Mouse (Mus musculus) liver, embryonic 15.5 days (tissue): ENCODE measurements around the gene Ccdc97. TPM values are rescaled to one million over a fixed set of nuclear protein-coding genes. Genes with fewer than 3 reads are reported as not detected.

Experiments
- ATAC-seq: fragments of 200-750 bp; cut with Nextera tagmentation; 2 replicates; pipeline ENCODE4 v1.8.0; 2017; ENCODE audit warnings: moderate number of reproducible peaks, mild to moderate bottlenecking, moderate library complexity; ENCODE audit not compliant: insufficient read depth
- H3K27ac ChIP-seq: fragments of 300-500 bp; sonication (generic); replicated peaks from 2 replicates; pipeline ENCODE4 v1.5.1; 2015; ENCODE audit warnings: mild to moderate bottlenecking, inconsistent platforms
- H3K27me3 ChIP-seq: fragments of 300-500 bp; sonication (generic); 2 replicates; pipeline ENCODE4 v1.6.1; 2015; ENCODE audit warnings: mild to moderate bottlenecking, inconsistent platforms
- H3K36me3 ChIP-seq: fragments of 300-500 bp; sonication (generic); replicated peaks from 2 replicates; pipeline ENCODE4 v1.6.1; 2015; ENCODE audit warnings: moderate library complexity, mild to moderate bottlenecking, inconsistent platforms
- H3K4me1 ChIP-seq: fragments of 300-500 bp; sonication (generic); replicated peaks from 2 replicates; pipeline ENCODE4 v1.6.1; 2015; ENCODE audit warnings: inconsistent platforms
- H3K4me2 ChIP-seq: fragments of 300-500 bp; sonication (generic); 2 replicates; pipeline ENCODE4 v1.6.1; 2015; ENCODE audit warnings: moderate library complexity, mild to moderate bottlenecking, inconsistent platforms
- H3K4me3 ChIP-seq: fragments of 300-500 bp; sonication (generic); replicated peaks from 2 replicates; pipeline ENCODE4 v1.5.1; 2015; ENCODE audit warnings: mild to moderate bottlenecking, inconsistent platforms
- H3K9ac ChIP-seq: fragments of 300-500 bp; sonication (generic); 2 replicates; pipeline ENCODE4 v1.6.1; 2015; ENCODE audit warnings: moderate library complexity, mild to moderate bottlenecking, inconsistent platforms
- H3K9me3 ChIP-seq: fragments of 300-500 bp; sonication (generic); replicated peaks from 2 replicates; pipeline ENCODE4 v1.6.1; 2016; ENCODE audit warnings: inconsistent platforms
- WGBS: fragments of 180-500 bp; shearing (Covaris S2); methylation state at CpG from one replicate; pipeline ENCODE4 v1.1.7; 2015; ENCODE audit warnings: mixed read lengths; ENCODE audit not compliant: insufficient replicate concordance; 5-methylcytosine and 5-hydroxymethylcytosine counted together
- polyA plus RNA-seq: library from polyadenylated mRNA; unstranded; fragments of >200 nt; fragmentation: Nextera tagmentation; extraction: Ambion mirVana; gene quantifications from 2 replicates; pipeline ENCODE4 v1.2.1, GENCODE M21; 2015

Gene Ccdc97
- polyA plus RNA-seq, 1 experiment from 2014 or later, result 9.7 TPM

DNA sequence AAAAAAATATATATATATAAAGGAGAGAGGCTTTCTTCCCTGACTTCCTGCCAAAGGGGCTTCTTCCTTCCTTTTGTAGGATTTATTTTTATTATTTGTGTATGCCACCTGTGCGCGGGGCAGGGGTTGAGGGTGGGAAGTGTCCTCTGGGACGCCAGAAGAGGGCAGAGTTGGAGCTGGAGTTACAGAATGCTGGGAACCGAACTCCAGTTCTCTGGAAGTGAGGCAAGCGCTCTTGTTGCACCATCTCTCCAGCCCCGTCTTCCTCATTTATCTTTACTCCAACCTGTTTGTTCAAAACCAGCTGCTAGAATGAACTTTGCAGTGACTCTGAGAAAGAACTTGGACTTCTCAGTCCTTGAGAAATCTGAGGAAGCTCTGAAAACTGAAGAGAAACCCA lies 38.9 kb downstream of the Ccdc97 start:
- Histone ChIP-seq H3K4me1 (peaks cover 65% of the 10 kb centered on the region), H3K36me3 (no peaks in the 10 kb centered on the region), H3K27me3 (peaks cover 17% of the 10 kb centered on the region), H3K27ac (peak overlapping the region; percentile 97), H3K4me2 (peak overlapping the region; percentile 73), H3K4me3 (peak overlapping the region; percentile 77), H3K9ac (peak overlapping the region; percentile 72), H3K9me3 (no peaks in the 10 kb centered on the region)
- WGBS, result 2% methylated on average over 6 of the region's 6 CpGs
- ATAC-seq, result no peak

DNA sequence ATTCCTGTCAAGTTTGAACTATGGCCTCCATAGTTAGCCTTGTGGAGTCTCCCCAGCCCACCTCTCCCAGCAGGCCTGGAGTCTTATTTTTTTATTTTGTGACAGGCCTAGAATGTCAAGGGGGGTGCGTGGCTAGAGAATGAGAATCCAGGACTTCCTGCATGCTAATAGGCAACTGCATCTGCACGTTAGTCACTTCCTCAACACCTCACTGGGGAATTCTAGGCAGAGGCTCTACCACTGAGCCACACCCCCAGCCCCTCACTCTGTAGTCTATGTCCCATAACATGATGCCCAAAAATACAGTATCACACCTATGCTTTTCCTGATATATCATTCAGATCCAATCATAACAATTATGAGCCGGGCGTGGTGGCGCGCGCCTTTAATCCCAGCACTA lies 41.9 kb downstream of the Ccdc97 start:
- Histone ChIP-seq H3K4me1 (peaks cover 45% of the 10 kb centered on the region), H3K36me3 (no peaks in the 10 kb centered on the region), H3K4me3 (no peak overlapping the region), H3K4me2 (no peak overlapping the region), H3K9ac (no peak overlapping the region), H3K27me3 (peaks cover 41% of the 10 kb centered on the region), H3K27ac (no peak overlapping the region), H3K9me3 (no peaks in the 10 kb centered on the region)
- WGBS, result 83% methylated on average over 7 of the region's 7 CpGs
- ATAC-seq, result no peak

DNA sequence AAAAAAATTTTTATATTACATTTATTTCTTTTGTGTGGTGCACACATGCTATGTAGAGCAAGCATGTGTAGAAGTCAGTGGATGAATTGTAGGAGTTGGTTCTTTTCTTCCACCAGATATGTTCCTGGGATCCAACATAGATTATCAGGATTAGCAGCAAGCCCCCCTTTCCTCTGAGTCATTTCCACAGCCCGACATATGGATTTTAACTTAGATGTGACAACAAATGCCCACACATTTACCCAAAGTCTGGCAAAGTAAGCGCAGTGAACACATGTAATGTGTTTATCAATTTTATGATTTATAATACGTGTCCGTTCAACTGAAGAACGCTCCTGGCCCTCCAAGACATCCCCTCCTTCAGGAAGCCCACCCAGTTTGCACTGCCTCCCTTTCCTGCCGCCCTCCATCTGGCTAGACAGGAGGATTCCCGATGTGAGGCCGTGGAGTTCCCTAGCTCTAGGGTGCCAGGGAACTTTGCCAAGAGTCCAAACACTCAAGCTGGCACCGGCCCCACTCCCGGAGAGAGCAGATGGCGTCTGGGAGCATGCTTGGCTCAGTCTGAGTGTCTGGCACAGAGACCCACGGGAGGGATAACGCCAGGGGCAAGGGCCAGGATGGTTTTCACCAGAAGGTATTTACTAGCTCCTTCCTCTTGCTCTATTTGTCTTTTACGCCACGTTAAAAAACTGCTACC lies 42.7 kb downstream of the Ccdc97 start:
- Histone ChIP-seq H3K4me1 (peaks cover 37% of the 10 kb centered on the region), H3K36me3 (no peaks in the 10 kb centered on the region), H3K27ac (no peak overlapping the region), H3K9ac (no peak overlapping the region), H3K9me3 (no peaks in the 10 kb centered on the region), H3K4me2 (no peak overlapping the region), H3K4me3 (no peak overlapping the region), H3K27me3 (peaks cover 41% of the 10 kb centered on the region)
- 75% methylated on average over 15 of the region's 15 CpGs for WGBS
- no peak for ATAC-seq

DNA sequence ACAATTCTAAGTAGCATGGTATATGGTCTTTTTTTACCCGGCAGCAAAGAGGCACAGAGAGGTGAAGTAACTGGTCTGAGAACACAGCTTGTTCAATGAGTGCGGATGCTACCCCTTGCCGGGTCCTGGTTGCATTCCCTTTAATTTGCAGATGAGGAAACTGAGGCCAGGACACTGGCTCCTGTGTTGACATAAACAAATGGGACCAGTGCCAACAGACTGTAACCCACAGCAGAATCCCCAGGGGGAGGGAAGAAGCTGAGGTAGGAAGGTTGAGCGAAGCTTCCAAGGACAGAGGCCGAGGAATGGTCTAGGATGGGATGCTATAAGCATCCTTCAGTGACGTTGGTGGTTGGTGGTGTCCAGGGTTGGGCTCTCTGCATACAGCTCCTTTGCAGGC lies 43.5 kb downstream of the Ccdc97 start:
- H3K36me3 ChIP-seq, result no peaks in the 10 kb centered on the region
- no peaks in the 10 kb centered on the region for H3K9me3 ChIP-seq
- H3K27ac ChIP-seq, result no peak overlapping the region
- peaks cover 32% of the 10 kb centered on the region for H3K4me1 ChIP-seq
- peak overlapping the region; percentile 66 for H3K4me2 ChIP-seq
- ATAC-seq, result no peak
- H3K27me3 ChIP-seq, result peaks cover 41% of the 10 kb centered on the region
- H3K4me3 ChIP-seq, result no peak overlapping the region
- WGBS, result 51% methylated on average over 6 of the region's 6 CpGs
- H3K9ac ChIP-seq, result no peak overlapping the region

DNA sequence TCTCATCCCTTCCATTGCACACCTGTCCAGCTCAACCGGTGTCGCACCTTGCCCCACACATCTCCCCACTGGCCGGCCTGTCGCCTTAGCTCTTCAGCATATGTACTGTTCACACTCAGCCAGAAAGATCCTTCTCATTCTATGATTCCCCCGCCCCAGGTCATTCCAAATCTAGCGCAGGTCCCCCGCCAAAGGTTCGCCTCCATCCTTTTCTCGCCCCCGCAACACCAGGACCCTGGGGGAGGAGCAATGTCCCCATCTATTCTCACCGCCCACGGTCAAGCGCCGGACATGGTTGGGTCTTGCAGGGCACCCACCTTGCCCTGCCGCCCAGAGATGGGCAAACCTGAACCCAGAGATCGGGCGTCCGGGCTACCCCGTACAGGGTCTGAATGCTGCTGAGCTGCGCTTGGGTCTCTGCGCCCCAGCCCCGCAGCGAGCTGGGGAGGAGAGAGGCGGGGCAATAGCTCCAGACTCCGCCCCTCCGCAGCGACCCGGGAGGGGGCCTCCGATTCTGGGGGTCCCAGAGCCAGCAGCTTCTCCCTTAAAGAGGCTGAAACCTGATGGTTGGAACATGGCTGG lies 44.1 kb downstream of the Ccdc97 start, which contains the start of gene Tmem91:
Gene Tmem91 (minus strand): TSS at position 448 of the 582 bp plus-strand sequence.
- Histone ChIP-seq H3K9me3 (no peaks in the 10 kb centered on the region), H3K4me1 (peaks cover 26% of the 10 kb centered on the region), H3K27ac (no peak within 1 kb of the TSS), H3K4me2 (peak within 1 kb of the TSS; percentile 66), H3K27me3 (peaks cover 41% of the 10 kb centered on the region), H3K36me3 (no peaks in the 10 kb centered on the region), H3K9ac (no peak within 1 kb of the TSS), H3K4me3 (peak within 1 kb of the TSS; percentile 39)
- no peak for ATAC-seq
- 1% methylated on average over 29 of the region's 29 CpGs for WGBS

DNA sequence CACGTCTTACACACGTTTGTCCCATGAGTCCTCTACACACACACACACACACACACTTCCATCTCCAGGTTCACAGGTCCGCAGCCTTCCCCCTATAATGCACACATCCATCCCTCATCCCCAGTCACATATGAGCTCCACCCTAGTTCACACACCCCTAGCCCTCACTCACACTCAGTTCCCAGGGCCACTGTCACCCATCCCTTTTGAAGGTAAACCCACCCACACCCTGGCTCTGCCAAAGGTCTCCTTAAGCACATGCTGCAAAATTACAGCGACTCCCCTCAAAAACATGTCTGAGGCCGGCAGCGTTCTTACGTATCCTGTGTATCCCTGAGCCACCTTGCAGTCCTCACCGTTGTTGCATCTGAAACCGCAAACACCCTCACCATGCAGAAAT lies 44.6 kb downstream of the Ccdc97 start:
- H3K9me3 ChIP-seq, result no peaks in the 10 kb centered on the region
- no peak for ATAC-seq
- peak overlapping the region; percentile 66 for H3K4me2 ChIP-seq
- WGBS, result 15% methylated on average over 9 of the region's 9 CpGs
- H3K4me3 ChIP-seq, result peak overlapping the region; percentile 39
- H3K27ac ChIP-seq, result no peak overlapping the region
- no peaks in the 10 kb centered on the region for H3K36me3 ChIP-seq
- peaks cover 41% of the 10 kb centered on the region for H3K27me3 ChIP-seq
- peaks cover 21% of the 10 kb centered on the region for H3K4me1 ChIP-seq
- no peak overlapping the region for H3K9ac ChIP-seq

DNA sequence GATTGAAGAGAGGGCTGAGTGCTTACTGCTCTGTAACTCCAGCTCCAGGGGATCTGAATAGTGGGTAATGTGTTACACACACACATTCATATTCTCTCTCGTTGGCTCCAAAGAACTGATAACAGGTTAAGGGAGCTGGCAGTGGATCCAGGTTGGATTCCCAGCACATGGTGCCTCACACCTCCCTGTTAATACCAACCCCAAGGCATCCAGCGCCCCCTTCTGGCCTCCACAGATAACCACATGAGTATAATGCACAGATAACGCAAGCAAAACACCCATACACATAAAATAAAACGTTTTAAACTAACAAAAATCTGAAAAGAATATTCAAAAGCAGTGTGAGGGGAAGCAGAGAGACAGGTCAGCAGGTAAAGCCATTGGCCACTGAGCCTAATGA lies 46.4 kb downstream of the Ccdc97 start:
- Histone ChIP-seq H3K36me3 (peaks cover 14% of the 10 kb centered on the region), H3K9me3 (no peaks in the 10 kb centered on the region)
- 44% methylated on average over 4 of the region's 4 CpGs for WGBS

DNA sequence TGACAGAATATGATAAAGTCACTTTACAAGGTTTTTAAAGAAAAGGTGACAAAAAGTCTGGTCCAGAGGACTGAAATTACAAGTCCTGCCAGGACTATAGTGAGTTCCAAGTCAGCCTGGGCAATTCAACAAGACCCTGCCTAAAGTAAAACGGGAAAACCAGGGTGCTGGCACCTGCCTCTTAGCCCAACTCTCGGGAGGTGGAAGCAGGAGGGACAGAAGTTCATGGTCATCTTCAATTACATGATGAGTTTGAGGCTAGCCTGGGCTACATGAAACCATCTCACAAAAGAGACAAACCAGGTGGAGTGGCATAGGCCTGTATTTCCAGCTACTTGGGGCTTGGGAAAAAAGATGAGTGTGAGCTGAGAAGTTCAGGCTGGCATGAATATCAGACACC lies 47.2 kb downstream of the Ccdc97 start:
- ATAC-seq, result no peak
- no peak overlapping the region for H3K4me3 ChIP-seq
- H3K27ac ChIP-seq, result no peak overlapping the region
- no peak overlapping the region for H3K9ac ChIP-seq
- H3K4me2 ChIP-seq, result no peak overlapping the region
- H3K9me3 ChIP-seq, result no peaks in the 10 kb centered on the region
- H3K27me3 ChIP-seq, result peaks cover 41% of the 10 kb centered on the region
- 65% methylated on average over 2 of the region's 2 CpGs for WGBS
- peaks cover 14% of the 10 kb centered on the region for H3K4me1 ChIP-seq
- peaks cover 18% of the 10 kb centered on the region for H3K36me3 ChIP-seq

More for the DNA sequence above, 46.4 kb downstream of the Ccdc97 start:
- H3K9ac ChIP-seq, result no peak overlapping the region
- no peak for ATAC-seq
- H3K4me3 ChIP-seq, result no peak overlapping the region
- H3K4me1 ChIP-seq, result peaks cover 14% of the 10 kb centered on the region
- H3K27me3 ChIP-seq, result peaks cover 41% of the 10 kb centered on the region
- no peak overlapping the region for H3K27ac ChIP-seq
- H3K4me2 ChIP-seq, result no peak overlapping the region

DNA sequence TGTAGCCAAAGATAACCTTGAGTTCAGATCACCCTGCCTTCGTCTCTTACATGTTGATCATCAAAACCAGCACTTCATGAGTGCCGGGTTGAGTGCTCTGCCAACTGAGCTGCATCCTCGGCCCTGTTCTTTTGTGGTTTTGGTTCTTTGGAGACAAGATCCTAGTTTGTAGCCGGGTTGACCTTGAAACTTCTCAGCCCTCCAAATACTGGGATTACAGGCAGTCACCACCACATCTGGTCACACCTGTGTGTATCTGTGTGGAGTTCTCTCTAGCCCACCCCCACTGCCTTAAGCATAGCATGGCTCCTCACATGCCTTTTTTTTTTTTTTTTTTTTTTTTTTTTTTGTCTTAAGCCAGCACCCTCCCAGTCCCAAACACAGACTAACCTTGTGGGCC lies 48.8 kb downstream of the Ccdc97 start:
- peaks cover 32% of the 10 kb centered on the region for H3K36me3 ChIP-seq
- H3K9ac ChIP-seq, result no peak overlapping the region
- 61% methylated on average over 4 of the region's 4 CpGs for WGBS
- H3K4me2 ChIP-seq, result no peak overlapping the region
- no peak overlapping the region for H3K27ac ChIP-seq
- H3K4me3 ChIP-seq, result no peak overlapping the region
- no peaks in the 10 kb centered on the region for H3K9me3 ChIP-seq
- H3K27me3 ChIP-seq, result peaks cover 25% of the 10 kb centered on the region
- no peak for ATAC-seq
- H3K4me1 ChIP-seq, result peaks cover 11% of the 10 kb centered on the region

DNA sequence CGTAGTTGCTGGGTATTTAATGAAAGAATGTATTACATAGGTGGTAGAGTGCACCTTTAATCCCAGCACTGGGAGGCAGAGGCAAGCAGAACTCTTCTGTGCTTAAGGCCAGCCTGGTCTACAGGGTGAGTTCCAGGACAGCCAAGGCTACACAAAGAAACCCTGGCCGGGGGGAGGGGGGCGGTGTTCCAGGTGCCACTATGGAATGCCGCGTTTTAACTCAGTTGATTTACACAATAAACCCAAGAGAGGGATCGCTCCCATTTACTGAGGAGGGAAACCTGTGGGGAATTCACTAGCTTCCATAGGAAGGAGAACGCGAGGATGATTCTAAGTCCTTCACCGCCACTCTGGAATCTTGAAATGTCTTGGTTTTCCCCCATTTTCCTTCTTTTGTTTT lies 49.3 kb downstream of the Ccdc97 start:
- no peak overlapping the region for H3K9ac ChIP-seq
- no peak for ATAC-seq
- 79% methylated on average over 9 of the region's 9 CpGs for WGBS
- peaks cover 6% of the 10 kb centered on the region for H3K4me1 ChIP-seq
- no peak overlapping the region for H3K4me2 ChIP-seq
- H3K27me3 ChIP-seq, result peaks cover 20% of the 10 kb centered on the region
- no peak overlapping the region for H3K27ac ChIP-seq
- no peaks in the 10 kb centered on the region for H3K9me3 ChIP-seq
- H3K4me3 ChIP-seq, result no peak overlapping the region
- H3K36me3 ChIP-seq, result peaks cover 37% of the 10 kb centered on the region

DNA sequence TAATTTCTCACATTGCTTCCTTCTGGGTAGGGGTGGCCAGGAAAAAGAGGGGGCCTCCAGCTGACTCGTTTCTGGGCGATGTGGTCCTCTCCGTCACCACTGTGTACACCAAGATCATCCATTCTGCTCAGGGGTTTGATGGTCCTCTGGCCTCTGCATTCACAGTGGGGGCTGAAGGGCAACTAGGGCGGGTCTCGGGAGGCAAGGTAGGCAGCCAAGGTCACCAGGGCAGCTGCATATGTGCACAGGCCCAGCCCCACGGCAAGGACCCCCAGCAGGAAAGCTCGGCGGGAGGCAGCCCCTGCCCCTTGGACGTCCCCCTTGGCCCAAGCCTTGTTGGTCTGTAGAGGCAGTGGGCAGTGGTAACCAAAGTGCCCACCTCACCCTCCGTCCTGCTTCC lies 49.7 kb downstream of the Ccdc97 start:
- Histone ChIP-seq H3K4me2 (no peak overlapping the region), H3K36me3 (peaks cover 42% of the 10 kb centered on the region)
- ATAC-seq, result no peak

More for the DNA sequence above, 49.7 kb downstream of the Ccdc97 start:
- no peak overlapping the region for H3K9ac ChIP-seq
- H3K27me3 ChIP-seq, result peaks cover 16% of the 10 kb centered on the region
- 82% methylated on average over 10 of the region's 10 CpGs for WGBS
- H3K4me1 ChIP-seq, result 0 out of 2 replicates have a peak, but pooled peaks cover 1% of the 10 kb centered on the region
- H3K9me3 ChIP-seq, result no peaks in the 10 kb centered on the region
- H3K4me3 ChIP-seq, result no peak overlapping the region
- H3K27ac ChIP-seq, result no peak overlapping the region
